Mouse (Mus musculus) E14TG2a.4 (cell line): ENCODE data around the gene Fam107a.

Experiments used
- H3K27me3 ChIP-seq: 2 replicates; pipeline ENCODE4 v1.6.1; 2014; ENCODE audit warnings: low read length, control low read depth; ENCODE audit not compliant: insufficient read depth
- H3K36me3 ChIP-seq: 2 replicates; pipeline ENCODE4 v1.6.1; 2014; ENCODE audit warnings: low read length, control low read depth; ENCODE audit not compliant: insufficient read depth
- H3K4me1 ChIP-seq: replicated peaks from 2 replicates; pipeline ENCODE4 v1.6.1; 2014; ENCODE audit warnings: low read depth, low read length, control low read depth
- H3K4me3 ChIP-seq: replicated peaks from 2 replicates; pipeline ENCODE4 v1.5.1; 2014; ENCODE audit warnings: mild to moderate bottlenecking, low read length
- H3K9me3 ChIP-seq: 2 replicates; pipeline ENCODE4 v1.6.1; 2014; ENCODE audit warnings: low read length, control low read depth
- CTCF ChIP-seq: conservative IDR thresholded peaks from 2 replicates; pipeline ENCODE4 v1.5.1; 2014; ENCODE audit warnings: low read length
- NANOG ChIP-seq: IDR thresholded peaks from 2 replicates; pipeline ENCODE4 v1.6.1; 2014; ENCODE audit warnings: borderline replicate concordance, low read length, mixed read lengths
- POU5F1 ChIP-seq: IDR thresholded peaks from 2 replicates; pipeline ENCODE4 v1.6.1; 2014; ENCODE audit warnings: low read length, borderline replicate concordance

Gene Fam107a

DNA sequence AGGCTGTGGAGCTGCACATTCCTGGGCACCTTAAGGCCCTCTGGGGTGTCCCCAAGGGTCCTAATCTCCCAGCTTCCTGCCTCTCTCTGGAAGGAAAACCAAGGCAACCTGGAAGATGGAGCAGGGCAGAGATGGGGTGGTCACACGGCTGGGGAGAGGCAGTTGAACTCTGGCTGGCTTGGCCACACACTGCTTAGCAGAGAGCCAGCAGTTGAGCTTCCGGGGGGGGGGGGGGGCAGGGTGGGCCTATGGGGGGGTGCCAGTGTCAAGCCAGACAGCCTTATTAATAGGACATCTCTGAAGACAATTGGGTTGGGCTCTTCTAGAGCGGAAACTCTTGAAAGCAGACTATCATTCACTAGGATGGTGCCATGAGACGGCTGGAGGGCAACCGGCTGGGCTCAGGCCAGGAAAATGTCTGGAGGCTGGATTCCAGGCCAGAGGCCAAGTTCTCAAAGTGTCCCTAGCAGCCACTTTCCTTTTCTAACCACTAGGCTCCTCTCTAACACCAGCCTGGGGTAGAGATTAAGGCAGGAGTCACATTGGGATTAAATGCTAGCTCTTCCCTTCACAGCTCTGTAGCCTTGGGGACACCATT lies 24.8 kb upstream of the Fam107a start:
- TF ChIP-seq NANOG (no peak), POU5F1 (no peak), CTCF (no peak)
- Histone ChIP-seq H3K4me1 (no peaks in the 10 kb centered on the region), H3K36me3 (no peaks in the 10 kb centered on the region), H3K27me3 (peaks cover 27% of the 10 kb centered on the region; the same call in 1 of the 2 replicates), H3K4me3 (no peak overlapping the region), H3K9me3 (peaks cover under 1% of the 10 kb centered on the region; the same call in 1 of the 2 replicates)

DNA sequence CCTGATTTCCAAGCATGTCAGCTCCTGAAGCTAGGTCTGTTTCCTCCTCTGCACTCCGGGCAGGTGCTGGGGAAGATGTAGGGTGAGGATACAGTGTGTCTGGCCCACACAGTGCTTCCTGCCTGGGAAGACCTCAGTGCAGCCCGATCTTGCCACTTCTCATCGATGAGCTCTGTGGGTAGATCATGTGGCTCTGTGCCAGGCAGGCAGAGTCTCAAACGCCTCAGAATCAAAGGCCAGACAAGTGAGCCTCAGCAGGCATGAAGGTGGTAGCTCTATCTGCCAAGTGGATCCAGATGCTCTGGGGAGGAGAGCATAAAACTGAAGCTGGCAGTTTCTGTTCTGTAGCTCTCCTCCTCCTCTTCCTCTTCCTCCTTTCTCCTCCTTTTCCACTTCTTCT lies 22.4 kb upstream of the Fam107a start:
- no peak for TF ChIP-seq POU5F1
- no peak for TF ChIP-seq NANOG
- no peak for TF ChIP-seq CTCF
- Histone ChIP-seq H3K36me3 (no peaks in the 10 kb centered on the region), H3K4me1 (no peaks in the 10 kb centered on the region)

GRCm38 (mm10) chr14:8335947-8336346 lies 18.1 kb upstream of the Fam107a start:
- TF ChIP-seq NANOG (no peak), CTCF (no peak), POU5F1 (no peak)
- H3K4me1 ChIP-seq, result no peaks in the 10 kb centered on the region
- H3K36me3 ChIP-seq, result no peaks in the 10 kb centered on the region

More for the DNA sequence above, 22.4 kb upstream of the Fam107a start:
- Histone ChIP-seq H3K27me3 (peaks cover 22% of the 10 kb centered on the region; the same call in 1 of the 2 replicates), H3K4me3 (no peak overlapping the region), H3K9me3 (peaks cover 7% of the 10 kb centered on the region; the same call in 1 of the 2 replicates)

GRCm38 (mm10) chr14:8334511-8334910 lies 16.7 kb upstream of the Fam107a start:
- H3K4me3 ChIP-seq, result no peak overlapping the region
- peaks cover 28% of the 10 kb centered on the region for H3K27me3 ChIP-seq
- no peaks in the 10 kb centered on the region for H3K4me1 ChIP-seq
- no peaks in the 10 kb centered on the region for H3K36me3 ChIP-seq
- TF ChIP-seq POU5F1 (no peak), CTCF (no peak), NANOG (no peak)
- peaks cover 7% of the 10 kb centered on the region; the same call in 1 of the 2 replicates for H3K9me3 ChIP-seq

More at GRCm38 (mm10) chr14:8335947-8336346, 18.1 kb upstream of the Fam107a start:
- H3K27me3 ChIP-seq, result peaks cover 27% of the 10 kb centered on the region
- peaks cover 7% of the 10 kb centered on the region; the same call in 1 of the 2 replicates for H3K9me3 ChIP-seq
- no peak overlapping the region for H3K4me3 ChIP-seq

DNA sequence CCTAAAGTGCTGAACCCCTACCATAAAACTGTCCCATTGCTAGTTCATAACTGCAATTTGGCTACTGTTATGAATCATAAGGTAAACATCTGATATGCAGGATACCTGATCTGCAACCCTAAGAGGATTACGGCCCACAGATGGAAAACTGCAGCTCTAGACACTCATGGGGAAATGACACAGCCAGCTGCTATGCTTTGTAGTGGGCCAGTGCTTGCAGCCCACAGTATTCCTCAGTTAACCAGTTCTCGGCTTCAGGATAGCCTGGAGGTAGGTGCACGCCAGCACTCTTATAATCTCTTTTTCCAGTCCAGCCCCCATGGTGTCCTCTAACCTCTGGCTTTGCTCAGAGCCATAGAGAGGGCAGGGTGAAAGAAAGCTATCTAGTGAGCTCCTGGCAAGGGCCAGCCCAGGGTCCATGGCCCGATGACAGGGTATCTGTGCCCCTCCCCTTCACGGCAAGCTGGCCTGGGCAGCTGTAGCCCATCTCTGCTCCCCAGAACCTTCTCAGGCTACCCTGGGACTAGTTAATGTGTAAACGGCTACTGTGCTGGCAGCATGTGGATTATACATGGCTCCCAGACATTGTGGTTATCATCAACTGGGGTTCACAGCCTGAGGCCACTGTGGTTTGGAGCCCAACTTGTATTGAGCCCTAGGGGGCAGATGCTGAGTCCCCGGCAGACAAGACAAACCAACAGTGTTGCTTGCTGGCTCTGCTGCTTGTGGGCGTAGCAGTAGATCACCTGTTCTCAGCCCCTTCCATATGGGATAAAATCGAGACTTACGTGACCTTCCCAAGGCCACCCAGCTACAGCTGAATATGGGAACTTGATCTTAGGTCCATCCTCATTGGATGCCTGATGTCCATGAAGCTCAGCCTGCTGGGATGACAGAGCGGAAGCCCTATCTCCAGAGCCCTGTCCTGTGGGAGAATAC lies 14.8 kb upstream of the Fam107a start:
- peaks cover 6% of the 10 kb centered on the region; the same call in 1 of the 2 replicates for H3K9me3 ChIP-seq
- no peak overlapping the region for H3K4me3 ChIP-seq
- no peak for TF ChIP-seq CTCF
- 0 out of 2 replicates have a peak, but pooled peaks cover 4% of the 10 kb centered on the region for H3K4me1 ChIP-seq
- H3K27me3 ChIP-seq, result peaks cover 41% of the 10 kb centered on the region
- no peaks in the 10 kb centered on the region for H3K36me3 ChIP-seq

DNA sequence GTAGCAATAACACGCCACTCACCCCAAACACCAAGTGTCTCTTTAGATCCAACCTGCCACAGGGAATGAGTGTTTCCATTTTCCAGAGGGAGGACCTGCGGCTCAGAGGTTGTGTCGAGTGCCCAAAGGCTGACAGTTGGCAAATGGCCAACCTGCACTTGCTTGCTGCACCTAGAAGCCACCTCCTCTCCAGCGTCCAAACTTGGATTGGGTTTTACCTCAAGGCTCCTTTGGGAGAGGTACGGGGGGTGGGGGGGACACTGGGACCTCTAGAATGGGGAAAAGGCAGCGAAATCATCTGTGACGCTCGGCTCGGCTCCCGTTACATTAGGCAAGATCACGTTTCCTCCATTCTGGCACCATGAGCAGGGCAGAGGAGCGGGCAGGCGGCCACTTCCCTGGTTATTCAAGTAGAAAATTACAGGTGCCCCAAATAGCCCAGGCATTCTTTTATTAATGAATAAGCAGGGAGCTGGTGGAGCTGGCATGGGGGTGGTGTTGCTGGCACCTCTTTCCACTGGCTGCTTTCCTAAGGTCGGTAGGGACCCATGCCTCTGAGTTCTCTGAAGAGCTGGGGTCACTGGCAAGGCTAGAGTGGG lies 13.6 kb upstream of the Fam107a start:
- no peaks in the 10 kb centered on the region for H3K36me3 ChIP-seq
- TF ChIP-seq CTCF (no peak), POU5F1 (no peak), NANOG (no peak)
- H3K9me3 ChIP-seq, result no peaks in the 10 kb centered on the region

GRCm38 (mm10) chr14:8330390-8330789 lies 12.6 kb upstream of the Fam107a start:
- Histone ChIP-seq H3K4me3 (no peak overlapping the region), H3K27me3 (peaks cover 58% of the 10 kb centered on the region), H3K9me3 (no peaks in the 10 kb centered on the region), H3K36me3 (no peaks in the 10 kb centered on the region), H3K4me1 (0 out of 2 replicates have a peak, but pooled peaks cover 4% of the 10 kb centered on the region)
- TF ChIP-seq CTCF (no peak), NANOG (no peak), POU5F1 (no peak)

More for the DNA sequence above, 13.6 kb upstream of the Fam107a start:
- no peak overlapping the region for H3K4me3 ChIP-seq
- peaks cover 48% of the 10 kb centered on the region for H3K27me3 ChIP-seq
- H3K4me1 ChIP-seq, result 0 out of 2 replicates have a peak, but pooled peaks cover 4% of the 10 kb centered on the region

DNA sequence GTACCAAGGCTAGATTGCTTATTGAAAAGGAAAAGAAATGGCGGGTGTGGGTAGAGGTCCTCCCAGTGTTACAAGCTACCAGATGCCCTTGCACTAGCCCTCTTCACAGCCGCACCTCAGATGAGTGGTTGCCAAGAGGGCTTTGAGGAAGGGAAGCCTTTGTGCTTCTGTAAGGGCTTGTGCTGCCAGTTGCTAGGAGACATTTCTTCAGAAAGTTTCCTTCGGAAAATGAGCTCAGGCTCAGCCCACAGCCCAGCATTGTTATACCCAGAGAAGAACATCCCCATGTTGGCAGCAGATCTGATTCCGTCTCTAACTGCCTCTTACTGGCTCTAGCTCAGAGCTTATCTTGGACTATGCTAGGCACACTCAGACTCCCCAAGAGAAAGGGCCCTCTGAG lies 11.7 kb upstream of the Fam107a start:
- H3K36me3 ChIP-seq, result no peaks in the 10 kb centered on the region
- H3K4me3 ChIP-seq, result no peak overlapping the region
- no peak for TF ChIP-seq NANOG
- no peak for TF ChIP-seq CTCF
- H3K27me3 ChIP-seq, result peaks cover 65% of the 10 kb centered on the region
- H3K4me1 ChIP-seq, result 0 out of 2 replicates have a peak, but pooled peaks cover 4% of the 10 kb centered on the region
- no peaks in the 10 kb centered on the region for H3K9me3 ChIP-seq
